Mouse (Mus musculus): ENCODE measurements around the gene Grhl3. TPM values are rescaled to one million over a fixed set of nuclear protein-coding genes. Genes with fewer than 3 reads are reported as not detected.

The Grhl3 gene
- total and polyA plus RNA-seq, 2 experiments from 2014 or later, result 1.7 to 2.5 TPM

DNA sequence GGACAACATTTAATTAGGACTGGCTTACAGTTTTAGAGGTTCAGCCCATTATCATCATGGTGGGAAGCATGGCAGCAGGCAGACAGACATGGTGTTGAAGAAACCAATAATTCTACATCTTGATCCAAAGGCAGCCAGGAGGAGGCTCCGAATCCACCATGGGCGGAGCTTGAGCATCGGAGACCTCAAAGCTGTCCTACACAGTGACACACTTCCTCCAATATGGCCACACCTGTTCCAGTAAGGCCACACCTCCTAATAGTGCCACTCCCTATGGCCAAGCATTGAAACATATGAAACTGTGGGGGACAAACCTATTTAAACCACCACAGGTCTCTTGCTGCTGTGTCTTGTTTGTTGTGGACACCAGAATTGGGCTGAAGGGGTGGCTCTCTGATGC is 38.4 kb downstream of the Grhl3 start:
- H3K9ac ChIP-seq (replicated peaks; ENCODE audit: low read length), result no peak overlapping the region
- 97% methylated on average over 3 of the region's 3 CpGs for WGBS
- H3K27me3 ChIP-seq (ENCODE audit: insufficient read depth, low read length), result no peaks in the 10 kb centered on the region
- H3K4me2 ChIP-seq (ENCODE audit: low read depth, low read length), result no peak overlapping the region
- no peaks in the 10 kb centered on the region for H3K4me1 ChIP-seq (ENCODE audit: insufficient read depth, low read length)
- no peak overlapping the region for H3K27ac ChIP-seq
- TF ChIP-seq CTCF (IDR thresholded peaks at IDR 0.05; ENCODE audit: low read depth), result no peak
- H3K4me3 ChIP-seq (ENCODE audit: low read length), result no peak overlapping the region
- DNase-seq (ENCODE audit: low spot score), result no peak
- no peaks in the 10 kb centered on the region for H3K9me3 ChIP-seq (ENCODE audit: low read length)
- no peaks in the 10 kb centered on the region for H3K36me3 ChIP-seq (ENCODE audit: insufficient read depth, low read length)
- no peak for ATAC-seq

DNA sequence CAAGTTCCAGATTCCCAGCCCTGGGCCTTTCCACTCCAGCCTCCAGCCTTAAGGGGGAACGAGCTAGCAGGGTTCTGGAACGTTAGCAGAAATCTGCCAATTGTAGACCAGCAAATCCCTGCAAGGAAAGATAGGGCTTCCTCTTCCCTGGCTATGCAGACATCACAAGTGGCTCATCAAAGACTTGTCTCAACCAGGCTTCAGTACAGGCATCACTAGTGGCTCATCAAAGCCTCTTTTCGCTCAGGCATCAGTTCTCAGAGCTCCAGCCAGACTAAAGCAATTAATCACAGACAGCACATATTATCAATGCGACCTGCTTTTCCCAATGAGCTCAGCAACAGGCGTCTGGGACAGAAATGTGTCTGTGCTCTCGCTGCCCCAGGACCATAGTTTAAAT is 40.4 kb downstream of the Grhl3 start:
- Histone ChIP-seq H3K27me3 (ENCODE audit: insufficient read depth, low read length) (no peaks in the 10 kb centered on the region), H3K27ac (no peak overlapping the region), H3K9ac (replicated peaks; ENCODE audit: low read length) (no peak overlapping the region), H3K4me3 (ENCODE audit: low read length) (no peak overlapping the region), H3K36me3 (ENCODE audit: insufficient read depth, low read length) (no peaks in the 10 kb centered on the region), H3K4me2 (ENCODE audit: low read depth, low read length) (no peak overlapping the region), H3K9me3 (ENCODE audit: low read length) (no peaks in the 10 kb centered on the region), H3K4me1 (ENCODE audit: insufficient read depth, low read length) (no peaks in the 10 kb centered on the region)
- WGBS, result 78% methylated on average over 6 of the region's 6 CpGs
- no peak for ATAC-seq
- DNase-seq (ENCODE audit: low spot score), result no peak
- TF ChIP-seq CTCF (IDR thresholded peaks at IDR 0.05; ENCODE audit: low read depth), result no peak

DNA sequence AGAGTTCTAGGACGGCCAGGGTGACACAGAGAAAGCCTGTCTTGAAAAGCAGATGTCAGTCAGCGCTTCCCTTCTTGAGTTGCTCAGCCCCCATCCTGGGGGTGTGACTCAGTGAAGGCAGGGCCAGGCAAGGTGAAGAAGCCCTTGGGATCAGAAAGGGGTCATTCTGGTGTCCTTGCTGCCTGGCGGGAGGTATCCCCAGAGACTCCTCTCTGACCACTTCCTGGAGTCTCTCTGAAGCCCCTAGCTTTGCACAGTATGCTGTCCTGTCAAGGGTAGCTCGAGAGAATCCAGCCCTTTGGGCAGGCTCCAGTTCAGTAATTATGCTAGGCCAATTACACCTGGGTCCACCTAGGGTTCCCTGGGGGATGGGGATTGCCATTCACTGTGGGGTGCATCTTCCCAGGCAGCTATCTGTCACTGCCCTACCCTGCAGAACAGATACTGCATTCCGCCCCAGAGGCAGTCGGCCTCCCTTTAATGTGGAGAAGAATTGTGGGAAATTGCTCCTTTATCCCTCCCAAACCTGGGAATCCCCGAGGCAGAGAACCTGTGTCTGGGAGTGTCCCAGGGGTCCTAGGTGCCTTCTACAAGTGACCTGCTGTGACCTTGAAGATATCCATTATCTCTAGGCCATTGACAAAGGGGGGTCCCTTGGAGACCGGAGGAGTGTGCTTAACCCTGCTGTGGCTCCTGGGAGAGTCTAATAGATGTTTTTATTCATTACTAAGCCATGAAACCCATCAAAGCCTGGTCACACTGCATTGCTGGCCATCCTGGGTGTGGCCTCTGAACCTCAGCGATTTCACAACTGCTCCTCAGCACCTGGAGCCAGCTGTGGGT is 41.4 kb downstream of the Grhl3 start:
- no peaks in the 10 kb centered on the region for H3K9me3 ChIP-seq (ENCODE audit: low read length)
- no peak overlapping the region for H3K9ac ChIP-seq (replicated peaks; ENCODE audit: low read length)
- H3K4me1 ChIP-seq (ENCODE audit: insufficient read depth, low read length), result no peaks in the 10 kb centered on the region
- H3K4me2 ChIP-seq (ENCODE audit: low read depth, low read length), result no peak overlapping the region
- ATAC-seq (no peak), DNase-seq (ENCODE audit: low spot score) (no peak)
- WGBS, result 50% methylated on average over 9 of the region's 9 CpGs
- H3K27me3 ChIP-seq (ENCODE audit: insufficient read depth, low read length), result no peaks in the 10 kb centered on the region
- no peak for TF ChIP-seq CTCF (IDR thresholded peaks at IDR 0.05; ENCODE audit: low read depth)
- no peak overlapping the region for H3K4me3 ChIP-seq (ENCODE audit: low read length)
- H3K36me3 ChIP-seq (ENCODE audit: insufficient read depth, low read length), result no peaks in the 10 kb centered on the region
- H3K27ac ChIP-seq, result no peak overlapping the region

DNA sequence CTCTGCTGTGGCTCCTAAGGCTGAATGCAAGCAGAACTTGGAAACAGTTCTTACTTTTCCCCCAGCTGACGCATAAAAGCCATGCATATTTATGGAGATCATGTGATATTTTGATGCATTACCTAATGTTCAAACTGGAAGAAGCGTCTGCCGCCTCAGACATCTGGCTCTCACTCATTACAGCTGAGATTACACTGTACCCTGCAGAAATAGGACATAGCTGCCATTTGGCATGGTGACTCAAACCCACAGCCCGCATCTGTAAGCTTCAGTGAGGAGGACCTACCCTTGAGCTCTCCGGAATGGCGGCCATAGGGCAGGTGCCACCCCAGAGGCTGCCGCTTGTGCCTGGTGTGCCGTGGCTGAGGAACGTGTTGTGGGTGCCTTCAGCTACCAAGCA is 42.2 kb downstream of the Grhl3 start:
- peak; percentile 32; the same call in 1 of the 2 replicates for ATAC-seq
- TF ChIP-seq CTCF (IDR thresholded peaks at IDR 0.05; ENCODE audit: low read depth), result no peak
- Histone ChIP-seq H3K27me3 (ENCODE audit: insufficient read depth, low read length) (no peaks in the 10 kb centered on the region), H3K27ac (no peak overlapping the region), H3K9ac (replicated peaks; ENCODE audit: low read length) (no peak overlapping the region), H3K4me1 (ENCODE audit: insufficient read depth, low read length) (0 out of 2 replicates have a peak, but pooled peaks cover 4% of the 10 kb centered on the region), H3K4me2 (ENCODE audit: low read depth, low read length) (no peak overlapping the region), H3K9me3 (ENCODE audit: low read length) (no peaks in the 10 kb centered on the region), H3K4me3 (ENCODE audit: low read length) (no peak overlapping the region), H3K36me3 (ENCODE audit: insufficient read depth, low read length) (no peaks in the 10 kb centered on the region)
- 81% methylated on average over 9 of the region's 9 CpGs for WGBS
- no peak for DNase-seq (ENCODE audit: low spot score)

DNA sequence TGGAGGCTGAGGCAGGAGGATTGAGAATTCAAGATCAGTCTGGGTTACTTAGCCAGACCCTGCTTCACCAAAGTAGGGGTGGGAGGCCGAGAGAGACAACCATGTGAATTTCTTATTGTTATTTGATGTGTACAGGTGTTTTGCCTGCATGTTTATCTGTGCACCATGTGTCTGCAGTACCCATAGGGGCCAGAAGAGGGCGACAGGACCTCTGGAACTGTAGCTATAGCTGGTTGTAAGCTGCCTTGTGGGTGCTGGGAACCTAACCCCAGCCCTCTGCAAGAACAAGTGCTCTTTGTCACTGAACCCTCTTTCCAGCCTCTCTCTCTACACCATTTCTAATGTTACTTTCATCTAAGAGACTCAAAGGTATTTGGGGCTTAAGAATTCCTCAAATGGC is 43.2 kb downstream of the Grhl3 start:
- no peaks in the 10 kb centered on the region for H3K9me3 ChIP-seq (ENCODE audit: low read length)
- no peaks in the 10 kb centered on the region for H3K27me3 ChIP-seq (ENCODE audit: insufficient read depth, low read length)
- H3K4me3 ChIP-seq (ENCODE audit: low read length), result no peak overlapping the region
- H3K4me1 ChIP-seq (ENCODE audit: insufficient read depth, low read length), result 0 out of 2 replicates have a peak, but pooled peaks cover 4% of the 10 kb centered on the region
- DNase-seq (ENCODE audit: low spot score) (no peak), ATAC-seq (no peak)
- no peak overlapping the region for H3K27ac ChIP-seq
- TF ChIP-seq CTCF (IDR thresholded peaks at IDR 0.05; ENCODE audit: low read depth), result 0 out of 2 replicates have a peak, but pooled peaks have one; percentile 18
- no peak overlapping the region for H3K9ac ChIP-seq (replicated peaks; ENCODE audit: low read length)
- no peak overlapping the region for H3K4me2 ChIP-seq (ENCODE audit: low read depth, low read length)
- WGBS, result 53% methylated on average over 2 of the region's 2 CpGs
- H3K36me3 ChIP-seq (ENCODE audit: insufficient read depth, low read length), result no peaks in the 10 kb centered on the region

DNA sequence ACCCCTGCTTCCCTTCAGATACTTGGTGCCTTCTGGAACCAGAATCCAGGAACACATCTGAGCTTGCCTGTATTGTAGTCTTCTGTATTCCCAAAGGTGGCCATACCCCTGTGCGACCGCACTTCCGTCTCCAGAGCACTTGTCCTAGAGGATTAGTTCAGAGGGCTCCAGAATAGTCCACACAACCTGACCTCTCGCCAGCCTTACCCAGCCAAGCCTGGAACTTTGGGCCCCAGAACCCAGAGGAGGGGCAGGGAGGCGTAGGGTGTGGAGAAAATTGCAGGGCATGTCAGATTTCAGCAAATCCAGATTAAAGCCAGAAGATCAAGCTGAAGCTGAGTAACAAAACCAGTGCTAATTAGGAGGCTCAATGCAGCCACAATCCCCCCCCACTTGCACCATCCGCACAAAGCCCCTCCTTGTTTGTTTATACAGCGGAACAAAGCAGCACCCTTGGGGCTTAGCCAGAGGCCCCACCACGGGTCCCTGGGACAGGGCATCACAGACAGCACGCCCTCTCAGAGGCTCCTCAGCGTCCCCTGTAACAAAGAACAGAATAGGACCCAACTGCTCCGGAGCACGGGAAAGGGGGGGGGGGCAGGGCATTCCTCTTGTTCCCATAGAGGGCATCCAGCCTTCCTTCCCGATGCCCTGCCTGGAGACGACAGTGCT is 47.3 kb downstream of the Grhl3 start:
- TF ChIP-seq CTCF (IDR thresholded peaks at IDR 0.05; ENCODE audit: low read depth), result no peak
- 0 out of 2 replicates have a peak overlapping the region, but pooled peaks have one; percentile 21 for H3K4me2 ChIP-seq (ENCODE audit: low read depth, low read length)
- DNase-seq (ENCODE audit: low spot score) (peak; percentile 56), ATAC-seq (peak; percentile 82)
- no peak overlapping the region for H3K9ac ChIP-seq (replicated peaks; ENCODE audit: low read length)
- 0 out of 2 replicates have a peak, but pooled peaks cover 4% of the 10 kb centered on the region for H3K4me1 ChIP-seq (ENCODE audit: insufficient read depth, low read length)
- H3K27me3 ChIP-seq (ENCODE audit: insufficient read depth, low read length), result no peaks in the 10 kb centered on the region
- H3K36me3 ChIP-seq (ENCODE audit: insufficient read depth, low read length), result no peaks in the 10 kb centered on the region
- no peaks in the 10 kb centered on the region for H3K9me3 ChIP-seq (ENCODE audit: low read length)
- 15% methylated on average over 14 of the region's 14 CpGs for WGBS
- H3K27ac ChIP-seq, result no peak overlapping the region
- H3K4me3 ChIP-seq (ENCODE audit: low read length), result no peak overlapping the region

Data from hindbrain, postnatal 0 days (tissue).